Mouse (Mus musculus) megakaryocyte-erythroid progenitor cell, adult 5-6 weeks (primary cell): ENCODE results near the gene Polr3h. TPM values are rescaled to one million over a fixed set of nuclear protein-coding genes. Genes with fewer than 3 reads are reported as not detected.

ENCODE experiments used
- ATAC-seq: replicated peaks from 2 replicates; pipeline ENCODE4 v1.8.0; 2016; ENCODE audit warnings: mild to moderate bottlenecking, inconsistent platforms; ENCODE audit not compliant: severe bottlenecking, poor library complexity, low FRiP score, low TSS enrichment
- total RNA-seq, 2 experiments: library from RNA; stranded (forward) in 1 of 2; stranded (reverse) in 1 of 2; fragments of 200-1000, 215-1000 nt in 1 of 2; fragments of >200 nt in 1 of 2; fragmentation: Nextera tagmentation in 1 of 2; gene quantifications; 2 replicates each; pipeline ENCODE4 v1.2.3; 2014 to 2017

Gene Polr3h
- total RNA-seq, 2 experiments from 2014 or later: 57.3 to 59.5 TPM

- ATAC-seq: no peak
Observed at GRCm38 (mm10) chr15:81886795-81887550, 39.1 kb downstream of the Polr3h start.

GRCm38 (mm10) chr15:81885418-81885934 is 40.6 kb downstream of the Polr3h start:
- ATAC-seq: no peak

- no peak for ATAC-seq
Observed at GRCm38 (mm10) chr15:81882348-81882747, 43.7 kb downstream of the Polr3h start.

- no peak for ATAC-seq
Observed at GRCm38 (mm10) chr15:81879531-81880401, 46.3 kb downstream of the Polr3h start.

- peak; percentile 89 for ATAC-seq
Observed at GRCm38 (mm10) chr15:81872262-81873136, 53.5 kb downstream of the Polr3h start, which contains the start of gene Aco2. Aco2 (plus strand) TSS chr15:81872309.

GRCm38 (mm10) chr15:81871604-81872261 is 54.3 kb downstream of the Polr3h start, which contains the start of gene Phf5a:
Phf5a (minus strand) TSS chr15:81871911.
- ATAC-seq: peak; percentile 82

GRCm38 (mm10) chr15:81869985-81870384 is 56.1 kb downstream of the Polr3h start:
- peak; percentile 64 for ATAC-seq

- peak; percentile 44; the same call in 1 of the 2 replicates for ATAC-seq
Observed at GRCm38 (mm10) chr15:81864238-81864637, 61.8 kb downstream of the Polr3h start.

GRCm38 (mm10) chr15:81860471-81861135 is 65.4 kb downstream of the Polr3h start:
- no peak for ATAC-seq

GRCm38 (mm10) chr15:81859330-81860255 is 66.4 kb downstream of the Polr3h start:
- peak; percentile 56 for ATAC-seq

GRCm38 (mm10) chr15:81858517-81859329 is 67.3 kb downstream of the Polr3h start, which contains the start of gene Tob2:
Tob2 (minus strand) TSS chr15:81858796.
- peak; percentile 8 for ATAC-seq

GRCm38 (mm10) chr15:81858138-81858516 is 67.9 kb downstream of the Polr3h start:
- peak; percentile 26 for ATAC-seq

- ATAC-seq: no peak; the same call in 1 of the 2 replicates
Observed at GRCm38 (mm10) chr15:81857724-81858116, 68.3 kb downstream of the Polr3h start.

GRCm38 (mm10) chr15:81856938-81857723 is 68.9 kb downstream of the Polr3h start:
- no peak for ATAC-seq

- ATAC-seq: peak; percentile 70
Observed at GRCm38 (mm10) chr15:81856030-81856790, 69.8 kb downstream of the Polr3h start.
